Mouse (Mus musculus) stomach, embryonic 15.5 days (tissue): Measurements from ENCODE around the gene Msantd2. TPM values are rescaled to one million over a fixed set of nuclear protein-coding genes. Genes with fewer than 3 reads are reported as not detected.

Source experiments
- ATAC-seq: fragments of 200-750 bp; cut with Nextera tagmentation; 2 replicates; pipeline ENCODE4 v1.8.0; 2017; ENCODE audit warnings: low read depth, moderate number of reproducible peaks, moderate TSS enrichment; ENCODE audit not compliant: insufficient read depth, low FRiP score
- H3K27ac ChIP-seq: fragments of 300-500 bp; sonication (generic); 2 replicates; pipeline ENCODE4 v1.5.1; 2015; ENCODE audit warnings: mild to moderate bottlenecking, inconsistent platforms
- H3K27me3 ChIP-seq: fragments of 300-500 bp; sonication (generic); replicated peaks from 2 replicates; pipeline ENCODE4 v1.6.1; 2015; ENCODE audit warnings: inconsistent platforms
- H3K36me3 ChIP-seq: fragments of 300-500 bp; sonication (generic); 2 replicates; pipeline ENCODE4 v1.6.1; 2015; ENCODE audit warnings: inconsistent platforms
- H3K4me1 ChIP-seq: fragments of 300-500 bp; sonication (generic); 2 replicates; pipeline ENCODE4 v1.6.1; 2015; ENCODE audit warnings: inconsistent platforms
- H3K4me2 ChIP-seq: fragments of 300-500 bp; sonication (generic); 2 replicates; pipeline ENCODE4 v1.6.1; 2015; ENCODE audit warnings: mild to moderate bottlenecking, inconsistent platforms
- H3K4me3 ChIP-seq: fragments of 300-500 bp; sonication (generic); replicated peaks from 2 replicates; pipeline ENCODE4 v1.5.1; 2015; ENCODE audit warnings: inconsistent platforms
- H3K9ac ChIP-seq: fragments of 300-500 bp; sonication (generic); 2 replicates; pipeline ENCODE4 v1.6.1; 2015; ENCODE audit warnings: inconsistent platforms
- H3K9me3 ChIP-seq: fragments of 300-500 bp; sonication (generic); 2 replicates; pipeline ENCODE4 v1.6.1; 2016; ENCODE audit warnings: inconsistent platforms
- WGBS: fragments of 180-500 bp; shearing (Covaris S2); methylation state at CpG from one replicate; pipeline ENCODE4 v1.1.7; 2015; 5-methylcytosine and 5-hydroxymethylcytosine counted together
- polyA plus RNA-seq: library from polyadenylated mRNA; unstranded; fragments of >200 nt; fragmentation: Nextera tagmentation; extraction: Ambion mirVana; gene quantifications from 2 replicates; pipeline ENCODE4 v1.2.1, GENCODE M21; 2015

Msantd2 gene
- polyA plus RNA-seq, 1 experiment from 2014 or later: 24.8 TPM

GRCm38 (mm10) chr9:37560617-37561016 is 71.5 kb downstream of the Msantd2 start:
- ATAC-seq: no peak
- Histone ChIP-seq H3K27me3 (no peaks in the 10 kb centered on the region), H3K4me2 (no peak overlapping the region), H3K9me3 (no peaks in the 10 kb centered on the region), H3K4me3 (no peak overlapping the region), H3K36me3 (no peaks in the 10 kb centered on the region), H3K9ac (no peak overlapping the region), H3K4me1 (no peaks in the 10 kb centered on the region), H3K27ac (no peak overlapping the region)
- 85% methylated on average over 2 of the region's 2 CpGs for WGBS

- H3K4me1 ChIP-seq: peaks cover 8% of the 10 kb centered on the region; the same call in 1 of the 2 replicates
- ATAC-seq: no peak
- WGBS: 49% methylated on average over 1 of the region's 1 CpGs
These were observed 74.7 kb downstream of the Msantd2 start for GRCm38 (mm10) chr9:37563805-37564204.

GRCm38 (mm10) chr9:37567019-37567418 is 77.9 kb downstream of the Msantd2 start:
- Histone ChIP-seq H3K9ac (no peak overlapping the region), H3K27ac (no peak overlapping the region), H3K4me1 (peaks cover 8% of the 10 kb centered on the region; the same call in 1 of the 2 replicates), H3K4me3 (no peak overlapping the region), H3K27me3 (no peaks in the 10 kb centered on the region), H3K36me3 (no peaks in the 10 kb centered on the region), H3K4me2 (no peak overlapping the region), H3K9me3 (no peaks in the 10 kb centered on the region)
- no peak for ATAC-seq
- 76% methylated on average over 2 of the region's 2 CpGs for WGBS

More at GRCm38 (mm10) chr9:37563805-37564204, 74.7 kb downstream of the Msantd2 start:
- no peak overlapping the region for H3K4me3 ChIP-seq
- no peak overlapping the region for H3K4me2 ChIP-seq
- no peaks in the 10 kb centered on the region for H3K9me3 ChIP-seq
- no peak overlapping the region for H3K27ac ChIP-seq
- H3K27me3 ChIP-seq: no peaks in the 10 kb centered on the region
- no peaks in the 10 kb centered on the region for H3K36me3 ChIP-seq
- no peak overlapping the region for H3K9ac ChIP-seq

GRCm38 (mm10) chr9:37567454-37567853 is 78.3 kb downstream of the Msantd2 start:
- H3K9me3 ChIP-seq: no peaks in the 10 kb centered on the region
- no peaks in the 10 kb centered on the region for H3K36me3 ChIP-seq
- H3K4me2 ChIP-seq: peak overlapping the region; percentile 30
- WGBS: 49% methylated on average over 5 of the region's 5 CpGs
- peaks cover 8% of the 10 kb centered on the region; the same call in 1 of the 2 replicates for H3K4me1 ChIP-seq
- H3K27me3 ChIP-seq: no peaks in the 10 kb centered on the region
- no peak for ATAC-seq
- H3K9ac ChIP-seq: no peak overlapping the region
- no peak overlapping the region for H3K4me3 ChIP-seq
- no peak overlapping the region for H3K27ac ChIP-seq

- H3K9ac ChIP-seq: no peak overlapping the region
- H3K4me3 ChIP-seq: no peak overlapping the region
- peak; percentile 32; the same call in 1 of the 2 replicates for ATAC-seq
These were observed 78.9 kb downstream of the Msantd2 start for GRCm38 (mm10) chr9:37567892-37568604.

GRCm38 (mm10) chr9:37568605-37569214 is 79.6 kb downstream of the Msantd2 start:
- peaks cover 8% of the 10 kb centered on the region; the same call in 1 of the 2 replicates for H3K4me1 ChIP-seq
- peak; percentile 24; the same call in 1 of the 2 replicates for ATAC-seq
- H3K36me3 ChIP-seq: no peaks in the 10 kb centered on the region
- no peaks in the 10 kb centered on the region for H3K27me3 ChIP-seq
- no peak overlapping the region for H3K9ac ChIP-seq
- H3K4me2 ChIP-seq: peak overlapping the region; percentile 30
- no peaks in the 10 kb centered on the region for H3K9me3 ChIP-seq
- WGBS: 38% methylated on average over 4 of the region's 4 CpGs
- no peak overlapping the region for H3K27ac ChIP-seq
- no peak overlapping the region for H3K4me3 ChIP-seq

More at GRCm38 (mm10) chr9:37567892-37568604, 78.9 kb downstream of the Msantd2 start:
- 26% methylated on average over 15 of the region's 15 CpGs for WGBS
- Histone ChIP-seq H3K36me3 (no peaks in the 10 kb centered on the region), H3K27me3 (no peaks in the 10 kb centered on the region), H3K4me1 (peaks cover 8% of the 10 kb centered on the region; the same call in 1 of the 2 replicates), H3K4me2 (peak overlapping the region; percentile 30), H3K27ac (no peak overlapping the region), H3K9me3 (no peaks in the 10 kb centered on the region)

GRCm38 (mm10) chr9:37569231-37569835 is 80.2 kb downstream of the Msantd2 start:
- no peaks in the 10 kb centered on the region for H3K36me3 ChIP-seq
- peaks cover 8% of the 10 kb centered on the region; the same call in 1 of the 2 replicates for H3K4me1 ChIP-seq
- no peaks in the 10 kb centered on the region for H3K9me3 ChIP-seq
- WGBS: 67% methylated on average over 2 of the region's 2 CpGs
- H3K4me2 ChIP-seq: no peak overlapping the region
- no peak overlapping the region for H3K27ac ChIP-seq
- H3K27me3 ChIP-seq: no peaks in the 10 kb centered on the region
- H3K9ac ChIP-seq: no peak overlapping the region
- ATAC-seq: 0 out of 2 replicates have a peak, but pooled peaks have one; percentile 17
- no peak overlapping the region for H3K4me3 ChIP-seq

- Histone ChIP-seq H3K4me1 (peaks cover 8% of the 10 kb centered on the region; the same call in 1 of the 2 replicates), H3K4me3 (no peak overlapping the region), H3K9ac (no peak overlapping the region), H3K27ac (no peak overlapping the region), H3K9me3 (no peaks in the 10 kb centered on the region), H3K27me3 (no peaks in the 10 kb centered on the region), H3K36me3 (no peaks in the 10 kb centered on the region), H3K4me2 (no peak overlapping the region)
- WGBS: 52% methylated on average over 3 of the region's 3 CpGs
- ATAC-seq: no peak
These were observed 83.2 kb downstream of the Msantd2 start for GRCm38 (mm10) chr9:37572204-37572876.

Other genes with a start within 250 kb of the Msantd2 start
- 2.2 and 2.4 TPM in 2 replicates for gene Slc37a2, start 233.6 kb upstream of the Msantd2 start, polyA plus RNA-seq
- gene Ccdc15, start 140.9 kb upstream of the Msantd2 start, polyA plus RNA-seq: 6.3 and 6.8 TPM in 2 replicates
- gene Hepacam, start 122.0 kb upstream of the Msantd2 start, polyA plus RNA-seq: 0.06 and 0.14 TPM in 2 replicates
- 9.9 and 11.3 TPM in 2 replicates for gene Robo4, start 87.4 kb upstream of the Msantd2 start, polyA plus RNA-seq
- gene Robo3, start 56.1 kb upstream of the Msantd2 start, polyA plus RNA-seq: 0.08 and 0.15 TPM in 2 replicates
- 55.3 and 56.1 TPM in 2 replicates for gene Esam, start 38.8 kb downstream of the Msantd2 start, polyA plus RNA-seq
- 47.6 and 57.6 TPM in 2 replicates for gene Vsig2, start 49.9 kb downstream of the Msantd2 start, polyA plus RNA-seq
- 6.6 and 6.9 TPM in 2 replicates for gene Nrgn, start 63.6 kb downstream of the Msantd2 start, polyA plus RNA-seq
- 11.1 and 12.5 TPM in 2 replicates for gene Siae, start 66.4 kb downstream of the Msantd2 start, polyA plus RNA-seq
- gene Spa17, start 124.4 kb downstream of the Msantd2 start, polyA plus RNA-seq: 4.1 and 6.0 TPM in 2 replicates
- gene Tbrg1, start 168.0 kb downstream of the Msantd2 start, polyA plus RNA-seq: 139 and 152 TPM in 2 replicates
- gene Panx3, start 179.9 kb downstream of the Msantd2 start, polyA plus RNA-seq: not detected in 2 replicates
- not detected in 2 replicates for gene Olfr160, start 226.9 kb downstream of the Msantd2 start, polyA plus RNA-seq